Mouse (Mus musculus) cerebellum, postnatal 25 days (tissue): ENCODE results near the gene Pak7.

Source experiments
- DNase-seq, 2 experiments: peaks; one replicate each; pipeline ENCODE4 v3.0.0; 2021; ENCODE audit warnings: mixed read lengths in 2 of 2

Gene Pak7

GRCm38 (mm10) chr2:136150752-136151151 is 237.0 kb downstream of the Pak7 start:
- no peak for DNase-seq

- DNase-seq: peak in 1 of 2 experiments; percentile 40
Measured at GRCm38 (mm10) chr2:136149530-136149929, 238.2 kb downstream of the Pak7 start.

- DNase-seq: peak; percentile 91 to 94
Measured at GRCm38 (mm10) chr2:136148999-136149398, 238.8 kb downstream of the Pak7 start.

GRCm38 (mm10) chr2:136140807-136141206 is 247.0 kb downstream of the Pak7 start:
- no peak for DNase-seq

GRCm38 (mm10) chr2:136139159-136140069 is 248.4 kb downstream of the Pak7 start:
- DNase-seq: peak; percentile 43 to 73

- no peak for DNase-seq
Measured at GRCm38 (mm10) chr2:136138451-136138850, 249.3 kb downstream of the Pak7 start.

- no peak for DNase-seq
Measured at GRCm38 (mm10) chr2:136121867-136122266, 265.9 kb downstream of the Pak7 start.

GRCm38 (mm10) chr2:136118006-136118405 is 269.8 kb downstream of the Pak7 start:
- no peak for DNase-seq

GRCm38 (mm10) chr2:136113374-136113773 is 274.4 kb downstream of the Pak7 start:
- no peak for DNase-seq

GRCm38 (mm10) chr2:136109038-136109363 is 278.8 kb downstream of the Pak7 start:
- DNase-seq: peak; percentile 14 to 29

- DNase-seq: peak; percentile 39 to 41
Measured at GRCm38 (mm10) chr2:136108124-136109037, 279.4 kb downstream of the Pak7 start.

GRCm38 (mm10) chr2:136107597-136107996 is 280.2 kb downstream of the Pak7 start:
- no peak for DNase-seq

- no peak for DNase-seq
Measured at GRCm38 (mm10) chr2:136097143-136097542, 290.6 kb downstream of the Pak7 start.

GRCm38 (mm10) chr2:136095978-136096377 is 291.8 kb downstream of the Pak7 start:
- no peak for DNase-seq

- DNase-seq: no peak
Measured at GRCm38 (mm10) chr2:136064356-136064755, 323.4 kb downstream of the Pak7 start.

- peak; percentile 13 to 14 for DNase-seq
Measured at GRCm38 (mm10) chr2:136059029-136059669, 328.6 kb downstream of the Pak7 start.

GRCm38 (mm10) chr2:136058398-136058797 is 329.4 kb downstream of the Pak7 start:
- DNase-seq: peak; percentile 9 to 12

GRCm38 (mm10) chr2:136057861-136058331 is 329.9 kb downstream of the Pak7 start:
- peak; percentile 13 to 17 for DNase-seq

GRCm38 (mm10) chr2:136051688-136052289 is 336.0 kb downstream of the Pak7 start, which contains the start of gene Lamp5:
Gene Lamp5, plus strand, starts transcription at chr2:136052239.
- peak; percentile 16 to 22 for DNase-seq

- DNase-seq: peak; percentile 60 to 69
Measured at GRCm38 (mm10) chr2:136050793-136051615, 336.8 kb downstream of the Pak7 start.

- peak; percentile 14 to 24 for DNase-seq
Measured at GRCm38 (mm10) chr2:136048464-136048863, 339.3 kb downstream of the Pak7 start.
